Mouse (Mus musculus): Measurements from ENCODE around the gene BC025920. TPM values are rescaled to one million over a fixed set of nuclear protein-coding genes. Genes with fewer than 3 reads are reported as not detected.
A peak's percentile ranks its signal among the peaks of the same experiment; 100 is the strongest.

The BC025920 gene
- polyA plus RNA-seq, 1 experiment from 2014 or later = 1.1 TPM

DNA sequence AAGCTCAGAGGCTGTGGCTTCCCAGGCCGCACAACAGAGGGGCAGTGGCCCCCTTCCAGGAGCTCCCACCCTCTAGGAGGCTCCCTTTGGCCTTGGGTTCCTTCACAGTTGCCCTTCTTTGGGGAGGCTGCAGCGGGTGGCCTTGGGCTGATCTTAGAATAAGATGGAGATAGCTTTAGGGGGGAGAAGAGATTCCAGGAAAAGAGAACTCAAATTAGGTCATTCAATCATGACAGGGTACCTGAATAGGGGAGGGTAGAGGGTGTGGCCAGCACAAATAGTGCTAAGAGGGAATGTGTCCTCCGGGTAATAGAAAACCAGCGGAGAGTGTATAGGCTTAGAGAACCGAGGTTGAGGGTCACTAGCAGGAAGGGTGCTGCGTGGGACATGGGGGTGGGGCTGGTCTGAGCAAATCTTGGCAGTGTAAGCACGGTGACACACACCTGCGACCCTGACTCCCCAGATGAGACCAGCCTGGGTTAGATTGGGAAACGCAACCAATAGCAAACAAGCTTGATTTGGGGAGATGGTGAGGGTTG is 33.9 kb upstream of the BC025920 start:
- ATAC-seq (ENCODE audit: low FRiP score) (no peak), DNase-seq (ENCODE audit: low spot score) (no peak)
- Histone ChIP-seq H3K4me3 (replicated peaks; ENCODE audit: low read length) (0 out of 2 replicates have a peak overlapping the region, but pooled peaks have one; percentile 7), H3K9me3 (ENCODE audit: control insufficient read depth, low read length) (no peaks in the 10 kb centered on the region), H3K9ac (no peak overlapping the region), H3K4me1 (replicated peaks; ENCODE audit: control insufficient read depth, insufficient read depth, low read length) (peaks cover 52% of the 10 kb centered on the region), H3K27me3 (ENCODE audit: control insufficient read depth, insufficient read depth, low read length) (peaks cover 53% of the 10 kb centered on the region), H3K4me2 (replicated peaks) (peak overlapping the region; percentile 63), H3K36me3 (replicated peaks; ENCODE audit: control insufficient read depth, insufficient read depth) (0 out of 2 replicates have a peak, but pooled peaks cover 5% of the 10 kb centered on the region), H3K27ac (no peak overlapping the region)
- WGBS = 3% methylated on average over 9 of the region's 9 CpGs

DNA sequence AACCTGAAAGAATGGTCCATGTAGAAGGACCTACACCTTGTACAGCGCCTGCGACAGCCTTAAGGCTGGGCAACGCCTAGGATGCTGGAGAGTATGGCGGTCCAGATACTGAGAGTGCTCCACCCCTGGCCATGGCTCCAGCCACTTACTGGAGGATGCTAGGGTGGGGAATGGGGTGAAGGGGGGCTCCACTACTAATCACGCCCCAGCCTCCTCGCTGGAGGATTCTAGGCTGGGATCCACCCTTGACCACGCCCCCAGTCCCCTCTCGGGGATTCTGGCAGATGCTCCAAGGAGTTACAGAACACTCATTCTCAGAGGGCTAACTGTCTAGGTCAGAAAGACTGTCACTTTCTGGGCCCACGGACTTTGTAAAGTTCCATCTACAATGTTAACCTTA is 33.1 kb upstream of the BC025920 start:
- whole genome bisulfite sequencing = 12% methylated on average over 9 of the region's 9 CpGs
- Histone ChIP-seq H3K4me2 (replicated peaks) (no peak overlapping the region), H3K9ac (no peak overlapping the region)

GRCm38 (mm10) chr10:81574081-81575056 is 31.7 kb upstream of the BC025920 start, which contains the start of gene Tle2:
Tle2 (plus strand) TSS chr10:81574561.
- 20% methylated on average over 10 of the region's 10 CpGs for WGBS
- ATAC-seq (ENCODE audit: low FRiP score) = no peak

More for the DNA sequence above, 33.1 kb upstream of the BC025920 start:
- Histone ChIP-seq H3K4me1 (replicated peaks; ENCODE audit: control insufficient read depth, insufficient read depth, low read length) (peaks cover 52% of the 10 kb centered on the region), H3K27me3 (ENCODE audit: control insufficient read depth, insufficient read depth, low read length) (peaks cover 50% of the 10 kb centered on the region), H3K9me3 (ENCODE audit: control insufficient read depth, low read length) (no peaks in the 10 kb centered on the region), H3K36me3 (replicated peaks; ENCODE audit: control insufficient read depth, insufficient read depth) (no peaks in the 10 kb centered on the region), H3K4me3 (replicated peaks; ENCODE audit: low read length) (no peak overlapping the region), H3K27ac (no peak overlapping the region)
- ATAC-seq (ENCODE audit: low FRiP score) = no peak
- DNase-seq (ENCODE audit: low spot score) = no peak

GRCm38 (mm10) chr10:81575208-81575631 is 30.9 kb upstream of the BC025920 start:
- H3K4me1 ChIP-seq (replicated peaks; ENCODE audit: control insufficient read depth, insufficient read depth, low read length) = peaks cover 32% of the 10 kb centered on the region
- 0% methylated on average over 29 of the region's 30 CpGs for WGBS
- no peaks in the 10 kb centered on the region for H3K36me3 ChIP-seq (replicated peaks; ENCODE audit: control insufficient read depth, insufficient read depth)
- H3K9me3 ChIP-seq (ENCODE audit: control insufficient read depth, low read length) = no peaks in the 10 kb centered on the region
- peak overlapping the region; percentile 55 for H3K4me3 ChIP-seq (replicated peaks; ENCODE audit: low read length)
- peaks cover 58% of the 10 kb centered on the region for H3K27me3 ChIP-seq (ENCODE audit: control insufficient read depth, insufficient read depth, low read length)
- no peak for DNase-seq (ENCODE audit: low spot score)
- no peak for ATAC-seq (ENCODE audit: low FRiP score)
- peak overlapping the region; percentile 40; the same call in 1 of the 2 replicates for H3K27ac ChIP-seq
- peak overlapping the region; percentile 74 for H3K4me2 ChIP-seq (replicated peaks)
- H3K9ac ChIP-seq = peak overlapping the region; percentile 74

More at GRCm38 (mm10) chr10:81574081-81575056, 31.7 kb upstream of the BC025920 start, which contains the start of gene Tle2:
- DNase-seq (ENCODE audit: low spot score) = no peak
- Histone ChIP-seq H3K4me1 (replicated peaks; ENCODE audit: control insufficient read depth, insufficient read depth, low read length) (peaks cover 40% of the 10 kb centered on the region), H3K9ac (peak within 1 kb of the TSS; percentile 74), H3K27ac (peak within 1 kb of the TSS; percentile 40; the same call in 1 of the 2 replicates), H3K27me3 (ENCODE audit: control insufficient read depth, insufficient read depth, low read length) (peaks cover 51% of the 10 kb centered on the region), H3K4me3 (replicated peaks; ENCODE audit: low read length) (peak within 1 kb of the TSS; percentile 55), H3K4me2 (replicated peaks) (peak within 1 kb of the TSS; percentile 74), H3K36me3 (replicated peaks; ENCODE audit: control insufficient read depth, insufficient read depth) (no peaks in the 10 kb centered on the region), H3K9me3 (ENCODE audit: control insufficient read depth, low read length) (no peaks in the 10 kb centered on the region)

DNA sequence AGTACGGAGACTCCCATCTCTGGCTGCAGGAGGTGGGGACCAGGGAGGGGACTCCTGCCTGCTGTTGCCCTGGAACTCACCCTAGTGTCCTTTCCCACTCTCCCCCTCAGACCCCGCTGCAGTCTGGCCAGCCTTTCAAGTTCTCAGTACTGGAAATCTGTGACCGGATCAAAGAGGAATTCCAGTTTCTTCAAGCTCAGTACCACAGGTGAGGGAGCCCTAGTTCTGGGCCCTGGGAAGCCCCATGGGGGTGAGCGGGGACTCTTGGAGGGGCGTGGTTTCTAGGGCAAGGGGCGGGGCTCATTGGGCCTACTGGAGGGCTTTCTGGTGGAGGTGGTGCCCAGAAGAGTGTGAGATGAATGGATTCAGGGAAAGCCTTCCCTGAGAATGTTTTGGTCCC is 30.4 kb upstream of the BC025920 start:
- peak overlapping the region; percentile 55 for H3K4me3 ChIP-seq (replicated peaks; ENCODE audit: low read length)

DNA sequence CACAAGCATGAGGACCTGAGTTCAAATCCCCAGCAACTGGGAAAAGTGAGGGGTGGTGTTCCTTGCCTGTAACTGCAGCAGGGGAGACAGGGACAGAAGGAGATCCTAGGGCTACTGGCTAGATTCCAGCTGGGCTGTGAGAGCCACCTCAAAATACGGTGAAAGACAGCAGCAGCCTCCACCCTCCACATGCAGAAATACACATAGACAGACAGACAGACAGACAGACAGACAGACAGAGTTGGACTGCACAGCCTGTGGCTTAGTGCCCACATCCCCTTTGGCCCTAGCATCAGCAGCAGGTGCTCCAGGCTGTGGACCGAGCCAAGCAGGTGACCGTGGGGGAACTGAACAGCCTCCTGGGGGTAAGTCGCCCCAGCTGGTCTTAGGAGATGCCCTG is 26.1 kb upstream of the BC025920 start:
- no peak overlapping the region for H3K4me2 ChIP-seq (replicated peaks)
- peaks cover 17% of the 10 kb centered on the region for H3K4me1 ChIP-seq (replicated peaks; ENCODE audit: control insufficient read depth, insufficient read depth, low read length)
- no peak overlapping the region for H3K27ac ChIP-seq
- ATAC-seq (ENCODE audit: low FRiP score) = no peak
- H3K9me3 ChIP-seq (ENCODE audit: control insufficient read depth, low read length) = no peaks in the 10 kb centered on the region
- H3K36me3 ChIP-seq (replicated peaks; ENCODE audit: control insufficient read depth, insufficient read depth) = no peaks in the 10 kb centered on the region
- H3K4me3 ChIP-seq (replicated peaks; ENCODE audit: low read length) = no peak overlapping the region
- peaks cover 65% of the 10 kb centered on the region for H3K27me3 ChIP-seq (ENCODE audit: control insufficient read depth, insufficient read depth, low read length)
- H3K9ac ChIP-seq = no peak overlapping the region
- WGBS = 66% methylated on average over 4 of the region's 4 CpGs
- no peak for DNase-seq (ENCODE audit: low spot score)

More for the DNA sequence above, 30.4 kb upstream of the BC025920 start:
- no peaks in the 10 kb centered on the region for H3K9me3 ChIP-seq (ENCODE audit: control insufficient read depth, low read length)
- 2% methylated on average over 6 of the region's 6 CpGs for WGBS
- peaks cover 62% of the 10 kb centered on the region for H3K27me3 ChIP-seq (ENCODE audit: control insufficient read depth, insufficient read depth, low read length)
- no peak overlapping the region for H3K27ac ChIP-seq
- H3K4me1 ChIP-seq (replicated peaks; ENCODE audit: control insufficient read depth, insufficient read depth, low read length) = peaks cover 27% of the 10 kb centered on the region
- peak overlapping the region; percentile 74 for H3K9ac ChIP-seq
- H3K36me3 ChIP-seq (replicated peaks; ENCODE audit: control insufficient read depth, insufficient read depth) = no peaks in the 10 kb centered on the region
- H3K4me2 ChIP-seq (replicated peaks) = peak overlapping the region; percentile 74
- ATAC-seq (ENCODE audit: low FRiP score) (no peak), DNase-seq (ENCODE audit: low spot score) (no peak)

DNA sequence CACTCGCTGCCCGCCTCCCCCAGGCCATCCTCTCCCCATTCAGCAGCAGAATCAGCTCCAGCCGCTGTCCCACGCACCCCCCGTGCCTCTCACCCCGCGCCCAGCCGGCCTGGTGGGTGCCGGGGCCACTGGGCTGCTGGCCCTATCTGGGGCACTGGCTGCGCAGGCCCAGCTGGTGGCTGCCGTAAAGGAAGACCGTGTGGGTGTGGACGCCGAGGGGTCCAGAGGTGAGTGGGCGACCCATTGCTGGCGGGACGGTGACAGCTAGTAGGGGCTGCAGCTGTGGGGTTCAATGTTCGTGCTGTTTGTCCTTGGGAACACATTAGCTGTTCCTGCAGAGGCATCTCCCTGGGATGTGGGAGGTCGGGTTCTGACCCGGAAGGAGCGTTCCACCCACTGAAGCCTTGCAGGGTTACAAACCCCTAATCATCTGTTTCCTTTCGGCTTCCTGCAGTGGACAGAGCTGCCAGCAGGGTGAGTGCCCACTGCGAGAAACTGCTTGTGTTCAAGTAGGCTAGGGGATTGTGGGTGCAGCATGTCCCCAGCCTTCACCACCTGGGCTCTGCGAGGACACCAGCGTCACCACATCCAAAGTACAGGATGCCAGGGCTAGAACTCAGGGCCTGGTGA is 25.5 kb upstream of the BC025920 start:
- H3K9me3 ChIP-seq (ENCODE audit: control insufficient read depth, low read length) = 0 out of 2 replicates have a peak, but pooled peaks cover 4% of the 10 kb centered on the region
- H3K4me3 ChIP-seq (replicated peaks; ENCODE audit: low read length) = no peak overlapping the region
- peaks cover 71% of the 10 kb centered on the region for H3K27me3 ChIP-seq (ENCODE audit: control insufficient read depth, insufficient read depth, low read length)
- no peak overlapping the region for H3K27ac ChIP-seq
- DNase-seq (ENCODE audit: low spot score) (no peak), ATAC-seq (ENCODE audit: low FRiP score) (no peak)
- H3K4me1 ChIP-seq (replicated peaks; ENCODE audit: control insufficient read depth, insufficient read depth, low read length) = peaks cover 12% of the 10 kb centered on the region
- WGBS = 54% methylated on average over 25 of the region's 25 CpGs
- H3K9ac ChIP-seq = no peak overlapping the region; the same call in 1 of the 2 replicates
- no peaks in the 10 kb centered on the region for H3K36me3 ChIP-seq (replicated peaks; ENCODE audit: control insufficient read depth, insufficient read depth)
- H3K4me2 ChIP-seq (replicated peaks) = no peak overlapping the region

DNA sequence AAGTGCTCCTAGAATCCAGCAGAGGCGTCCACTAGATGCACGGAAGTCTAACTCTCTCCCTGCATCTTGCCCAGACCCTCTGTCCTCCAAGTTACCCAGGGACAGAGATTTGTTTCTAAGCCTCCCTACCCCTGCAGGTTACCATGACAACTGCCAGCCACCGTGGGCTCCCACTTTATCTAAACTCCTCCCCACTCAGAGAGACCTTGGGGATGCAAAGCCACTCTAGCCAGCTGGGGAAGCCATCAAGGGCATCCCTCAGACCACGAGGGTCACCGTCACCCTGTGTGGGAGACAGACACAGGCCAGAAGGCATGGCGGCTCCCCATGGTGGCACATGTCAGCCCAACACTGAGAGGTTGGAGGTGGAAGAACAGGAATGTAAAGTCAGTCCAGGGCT is 22.7 kb upstream of the BC025920 start:
- ATAC-seq (ENCODE audit: low FRiP score) (no peak), DNase-seq (ENCODE audit: low spot score) (no peak)
- H3K27me3 ChIP-seq (ENCODE audit: control insufficient read depth, insufficient read depth, low read length) = peaks cover 75% of the 10 kb centered on the region
- no peak overlapping the region for H3K27ac ChIP-seq
- no peak overlapping the region for H3K4me3 ChIP-seq (replicated peaks; ENCODE audit: low read length)
- no peak overlapping the region for H3K9ac ChIP-seq
- no peaks in the 10 kb centered on the region; the same call in 1 of the 2 replicates for H3K36me3 ChIP-seq (replicated peaks; ENCODE audit: control insufficient read depth, insufficient read depth)
- H3K9me3 ChIP-seq (ENCODE audit: control insufficient read depth, low read length) = 0 out of 2 replicates have a peak, but pooled peaks cover 7% of the 10 kb centered on the region
- no peak overlapping the region for H3K4me2 ChIP-seq (replicated peaks)
- WGBS = 36% methylated on average over 6 of the region's 6 CpGs
- H3K4me1 ChIP-seq (replicated peaks; ENCODE audit: control insufficient read depth, insufficient read depth, low read length) = 0 out of 2 replicates have a peak, but pooled peaks cover 7% of the 10 kb centered on the region

All from hindbrain, embryonic 14.5 days (tissue).